Mouse (Mus musculus): ENCODE data around the gene Cisd3. TPM values are rescaled to one million over a fixed set of nuclear protein-coding genes. Genes with fewer than 3 reads are reported as not detected.
"Not testable (repeated sequence)": the region's sequence is repeated elsewhere in the genome, so short reads cannot be mapped to it uniquely, and the experiment has no call there.

Cisd3 gene
- total RNA-seq, 2 experiments from 2014 or later = 260 to 277 TPM

GRCm38 (mm10) chr11:97711200-97711900 lies 25.7 kb downstream of the Cisd3 start:
- no peak for DNase-seq

- DNase-seq = no peak
Observed at GRCm38 (mm10) chr11:97712286-97712685, 26.7 kb downstream of the Cisd3 start.

GRCm38 (mm10) chr11:97713896-97714295 lies 28.3 kb downstream of the Cisd3 start:
- peak; percentile 71 for DNase-seq

- no peak for DNase-seq
Observed at GRCm38 (mm10) chr11:97714356-97714755, 28.7 kb downstream of the Cisd3 start.

- DNase-seq = peak; percentile 78
Observed at GRCm38 (mm10) chr11:97714784-97715760, 29.4 kb downstream of the Cisd3 start.

- DNase-seq = no peak
Observed at GRCm38 (mm10) chr11:97716021-97716420, 30.4 kb downstream of the Cisd3 start.

GRCm38 (mm10) chr11:97717369-97718280 lies 32.0 kb downstream of the Cisd3 start:
- DNase-seq = no peak

GRCm38 (mm10) chr11:97718281-97718860 lies 32.7 kb downstream of the Cisd3 start:
- no peak for DNase-seq

- no peak for DNase-seq
Observed at GRCm38 (mm10) chr11:97719041-97719440, 33.4 kb downstream of the Cisd3 start.

- no peak for DNase-seq
Observed at GRCm38 (mm10) chr11:97721338-97721737, 35.7 kb downstream of the Cisd3 start.

- no peak for DNase-seq
Observed at GRCm38 (mm10) chr11:97723709-97724108, 38.1 kb downstream of the Cisd3 start.

- DNase-seq = no peak
Observed at GRCm38 (mm10) chr11:97728311-97728710, 42.7 kb downstream of the Cisd3 start.

- no peak for DNase-seq
Observed at GRCm38 (mm10) chr11:97728730-97729129, 43.1 kb downstream of the Cisd3 start.

- DNase-seq = no peak
Observed at GRCm38 (mm10) chr11:97733689-97734088, 48.1 kb downstream of the Cisd3 start.

GRCm38 (mm10) chr11:97734810-97735209 lies 49.2 kb downstream of the Cisd3 start:
- not testable (repeated sequence) for DNase-seq

GRCm38 (mm10) chr11:97736645-97737044 lies 51.0 kb downstream of the Cisd3 start:
- DNase-seq = no peak

GRCm38 (mm10) chr11:97737600-97737999 lies 52.0 kb downstream of the Cisd3 start:
- DNase-seq = no peak
